Mouse (Mus musculus) embryonic facial prominence, embryonic 14.5 days (tissue): ENCODE measurements around the gene Rfx4. TPM values are rescaled to one million over a fixed set of nuclear protein-coding genes. Genes with fewer than 3 reads are reported as not detected.

Experiments used
- ATAC-seq: fragments of 200-750 bp; cut with Nextera tagmentation; 2 replicates; pipeline ENCODE4 v1.8.0; 2017; ENCODE audit warnings: low read depth, moderate number of reproducible peaks, moderate TSS enrichment
- DNase-seq: peaks from one replicate; pipeline ENCODE4 v3.0.0-alpha.2; 2015; ENCODE audit warnings: low spot score
- H3K27ac ChIP-seq: fragments of 300-500 bp; sonication (generic); replicated peaks from 2 replicates; pipeline ENCODE4 v1.5.1; 2014; ENCODE audit warnings: low read depth, mild to moderate bottlenecking, low read length, moderate library complexity
- H3K27me3 ChIP-seq: fragments of 300-500 bp; sonication (generic); replicated peaks from 2 replicates; pipeline ENCODE4 v1.6.1; 2014; ENCODE audit warnings: low read length; ENCODE audit not compliant: control insufficient read depth, insufficient read depth
- H3K36me3 ChIP-seq: fragments of 300-500 bp; sonication (generic); 2 replicates; pipeline ENCODE4 v1.6.1; 2014; ENCODE audit warnings: low read length, mixed read lengths; ENCODE audit not compliant: control insufficient read depth, insufficient read depth
- H3K4me1 ChIP-seq: fragments of 300-500 bp; sonication (generic); 2 replicates; pipeline ENCODE4 v1.6.1; 2014; ENCODE audit warnings: antibody characterized with exemption, low read length; ENCODE audit not compliant: control insufficient read depth, insufficient read depth
- H3K4me2 ChIP-seq: fragments of 300-500 bp; sonication (generic); 2 replicates; pipeline ENCODE4 v1.6.1; 2014; ENCODE audit warnings: low read depth, mild to moderate bottlenecking, low read length, moderate library complexity, mixed read lengths
- H3K4me3 ChIP-seq: fragments of 300-500 bp; sonication (generic); 2 replicates; pipeline ENCODE4 v1.5.1; 2014; ENCODE audit warnings: low read depth, mild to moderate bottlenecking, low read length
- H3K9ac ChIP-seq: fragments of 300-500 bp; sonication (generic); 2 replicates; pipeline ENCODE4 v1.6.1; 2014; ENCODE audit warnings: low read depth, mild to moderate bottlenecking, low read length, moderate library complexity, mixed read lengths
- H3K9me3 ChIP-seq: fragments of 300-500 bp; sonication (generic); 2 replicates; pipeline ENCODE4 v1.6.1; 2016; ENCODE audit warnings: low read length; ENCODE audit not compliant: control insufficient read depth
- WGBS: fragments of 180-500 bp; shearing (Covaris S2); extraction: QIAGEN DNeasy Blood & Tissue Kit; methylation state at CpG from one replicate; pipeline ENCODE4 v1.1.7; 2014; 5-methylcytosine and 5-hydroxymethylcytosine counted together
- polyA plus RNA-seq: library from polyadenylated mRNA; unstranded; fragments of >200 nt; fragmentation: Nextera tagmentation; extraction: Ambion mirVana; gene quantifications from 2 replicates; pipeline ENCODE4 v1.2.1, GENCODE M21; 2014

Gene Rfx4
- polyA plus RNA-seq, 1 experiment from 2014 or later = 0.15 TPM

GRCm38 (mm10) chr10:84926885-84927284 lies 171.0 kb downstream of the Rfx4 start:
- ATAC-seq = no peak
- Histone ChIP-seq H3K4me3 (no peak overlapping the region), H3K4me1 (no peaks in the 10 kb centered on the region), H3K9ac (no peak overlapping the region), H3K27ac (no peak overlapping the region), H3K4me2 (no peak overlapping the region), H3K36me3 (peaks cover 24% of the 10 kb centered on the region), H3K9me3 (no peaks in the 10 kb centered on the region), H3K27me3 (no peaks in the 10 kb centered on the region)
- no peak for DNase-seq
- WGBS = 94% methylated on average over 4 of the region's 4 CpGs

DNA sequence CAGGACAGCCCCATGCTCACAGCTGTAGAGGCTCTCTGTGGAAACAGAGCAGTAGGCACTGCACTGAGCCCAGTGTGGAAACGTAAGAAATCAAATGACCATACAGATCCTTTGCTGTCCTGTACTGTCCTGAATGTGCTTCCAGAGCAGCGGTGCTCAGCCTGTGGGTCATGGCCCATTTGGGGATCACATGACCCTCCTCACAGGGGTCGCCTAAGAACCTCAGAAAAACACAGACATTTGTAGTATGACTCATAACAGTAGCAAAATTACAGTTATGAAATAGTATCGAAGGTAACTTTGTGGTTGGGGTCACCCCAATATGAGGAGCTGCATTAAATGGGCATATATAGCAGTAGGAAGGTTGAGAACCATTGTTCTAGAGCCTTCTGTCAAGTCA lies 172.6 kb downstream of the Rfx4 start:
- no peak overlapping the region for H3K4me3 ChIP-seq
- ATAC-seq (no peak), DNase-seq (no peak)
- H3K4me1 ChIP-seq = peaks cover 4% of the 10 kb centered on the region; the same call in 1 of the 2 replicates
- H3K9ac ChIP-seq = no peak overlapping the region
- H3K9me3 ChIP-seq = no peaks in the 10 kb centered on the region
- WGBS = 88% methylated on average over 4 of the region's 4 CpGs
- no peaks in the 10 kb centered on the region for H3K27me3 ChIP-seq
- peaks cover 24% of the 10 kb centered on the region for H3K36me3 ChIP-seq
- no peak overlapping the region for H3K4me2 ChIP-seq
- H3K27ac ChIP-seq = no peak overlapping the region

DNA sequence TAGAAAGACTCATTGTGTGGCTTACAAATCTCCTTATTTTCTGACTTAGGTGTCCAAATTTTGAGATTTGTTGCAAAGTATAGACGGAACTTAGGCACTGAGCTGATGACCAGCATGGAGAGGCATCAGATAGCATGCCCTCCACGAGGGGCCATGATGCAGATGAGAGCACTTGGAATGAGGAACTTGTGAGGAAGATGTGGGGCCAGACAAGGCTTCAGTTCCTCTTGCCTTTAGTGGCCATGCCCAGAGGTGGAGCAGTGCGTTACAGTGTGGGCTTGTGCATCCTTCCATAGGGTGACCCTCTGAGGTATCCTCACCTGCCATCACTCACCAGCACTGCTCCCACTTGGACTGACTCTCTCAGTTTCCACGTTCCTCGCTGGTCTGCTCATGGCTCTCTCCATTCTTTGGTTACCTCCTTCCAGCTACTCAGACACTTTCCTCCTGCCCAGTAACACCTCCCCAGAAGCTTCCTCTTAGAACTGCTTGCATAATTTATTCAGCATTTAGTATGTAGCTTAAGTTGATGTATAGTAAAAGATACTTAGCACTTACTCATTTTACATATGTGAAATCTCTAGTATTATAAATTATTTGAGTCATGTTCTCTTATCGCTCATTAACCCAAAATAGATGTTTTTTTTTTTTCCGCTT lies 179.8 kb downstream of the Rfx4 start:
- Histone ChIP-seq H3K4me1 (peaks cover 11% of the 10 kb centered on the region), H3K9ac (no peak overlapping the region), H3K4me2 (no peak overlapping the region), H3K4me3 (no peak overlapping the region), H3K27ac (no peak overlapping the region), H3K27me3 (no peaks in the 10 kb centered on the region), H3K9me3 (no peaks in the 10 kb centered on the region), H3K36me3 (no peaks in the 10 kb centered on the region)
- DNase-seq = no peak
- ATAC-seq = no peak
- WGBS = 82% methylated on average over 7 of the region's 7 CpGs

DNA sequence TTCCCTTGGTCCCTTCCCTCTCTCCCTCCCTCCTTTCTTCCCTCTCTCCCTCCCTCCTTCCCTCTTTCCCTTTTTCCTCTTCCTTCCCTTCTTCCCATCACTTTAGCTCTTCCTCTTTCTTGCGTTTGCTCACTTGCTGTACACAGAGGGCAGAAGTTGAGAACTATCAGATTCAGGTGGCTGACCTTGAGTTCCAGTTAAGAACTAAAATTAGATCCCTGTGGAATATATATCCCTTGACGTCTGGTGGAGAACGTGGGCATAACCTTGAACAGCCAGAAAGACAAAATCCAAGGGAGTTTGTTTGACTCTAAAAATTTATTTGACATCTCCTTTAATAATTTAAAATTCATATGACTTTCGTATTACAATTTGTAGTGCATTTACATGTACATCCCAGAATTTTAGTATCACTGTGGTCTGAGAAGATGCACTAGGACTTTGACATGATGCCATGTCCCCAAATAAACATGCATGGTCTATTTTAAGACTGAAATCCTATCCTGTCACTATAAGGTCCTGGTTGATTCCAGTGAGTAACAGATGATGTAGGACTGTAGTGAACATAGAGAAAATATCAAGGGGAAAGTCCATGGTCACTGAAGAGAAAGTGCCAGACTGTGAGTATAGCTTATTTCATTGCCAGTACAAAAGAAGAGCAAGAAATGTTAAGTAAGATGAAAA lies 181.1 kb downstream of the Rfx4 start:
- H3K4me2 ChIP-seq = no peak overlapping the region
- no peak for ATAC-seq
- peaks cover 11% of the 10 kb centered on the region for H3K4me1 ChIP-seq
- H3K36me3 ChIP-seq = no peaks in the 10 kb centered on the region
- no peaks in the 10 kb centered on the region for H3K27me3 ChIP-seq
- WGBS = 58% methylated on average over 4 of the region's 4 CpGs
- H3K9me3 ChIP-seq = no peaks in the 10 kb centered on the region
- H3K9ac ChIP-seq = no peak overlapping the region
- DNase-seq = no peak
- H3K27ac ChIP-seq = no peak overlapping the region
- H3K4me3 ChIP-seq = no peak overlapping the region

GRCm38 (mm10) chr10:84938094-84938820 lies 182.4 kb downstream of the Rfx4 start:
- Histone ChIP-seq H3K36me3 (no peaks in the 10 kb centered on the region), H3K4me3 (no peak overlapping the region), H3K4me1 (peaks cover 7% of the 10 kb centered on the region), H3K27me3 (no peaks in the 10 kb centered on the region), H3K9ac (no peak overlapping the region), H3K9me3 (no peaks in the 10 kb centered on the region), H3K27ac (no peak overlapping the region), H3K4me2 (no peak overlapping the region)
- 79% methylated on average over 14 of the region's 14 CpGs for WGBS
- ATAC-seq (no peak), DNase-seq (no peak)

GRCm38 (mm10) chr10:84938886-84939285 lies 183.0 kb downstream of the Rfx4 start:
- Histone ChIP-seq H3K9me3 (no peaks in the 10 kb centered on the region), H3K27ac (no peak overlapping the region), H3K36me3 (no peaks in the 10 kb centered on the region), H3K4me3 (no peak overlapping the region), H3K9ac (0 out of 2 replicates have a peak overlapping the region, but pooled peaks have one; percentile 14), H3K27me3 (no peaks in the 10 kb centered on the region), H3K4me1 (peaks cover 7% of the 10 kb centered on the region), H3K4me2 (no peak overlapping the region)
- WGBS = 79% methylated on average over 5 of the region's 5 CpGs
- no peak for ATAC-seq
- no peak for DNase-seq

- ATAC-seq = no peak
- H3K27me3 ChIP-seq = no peaks in the 10 kb centered on the region
- 70% methylated on average over 1 of the region's 1 CpGs for WGBS
Observed at GRCm38 (mm10) chr10:84940356-84940755, 184.5 kb downstream of the Rfx4 start.

DNA sequence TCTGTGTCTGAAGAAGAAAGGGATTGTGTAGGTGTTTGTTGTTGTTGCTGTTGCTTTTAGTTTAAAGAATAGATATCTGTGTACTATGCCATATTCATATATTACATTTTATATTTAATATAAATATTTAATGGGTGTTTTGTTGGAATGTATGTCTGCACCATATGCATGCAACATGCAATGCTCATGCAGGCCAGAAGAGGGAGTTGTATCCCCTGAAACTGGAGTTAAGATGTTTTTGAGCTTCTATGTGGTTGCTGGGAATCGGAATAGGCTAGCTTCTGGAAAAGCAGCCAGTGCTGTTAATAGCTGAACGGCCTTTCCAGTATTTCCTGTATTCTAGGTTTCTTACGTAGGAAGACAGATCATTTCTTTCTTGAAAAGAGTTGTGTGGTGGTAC lies 189.8 kb downstream of the Rfx4 start:
- 91% methylated on average over 3 of the region's 3 CpGs for WGBS
- ATAC-seq (no peak), DNase-seq (no peak)

More at GRCm38 (mm10) chr10:84940356-84940755, 184.5 kb downstream of the Rfx4 start:
- Histone ChIP-seq H3K9ac (no peak overlapping the region), H3K4me3 (no peak overlapping the region), H3K27ac (no peak overlapping the region), H3K4me1 (peaks cover 7% of the 10 kb centered on the region), H3K36me3 (no peaks in the 10 kb centered on the region), H3K9me3 (no peaks in the 10 kb centered on the region), H3K4me2 (no peak overlapping the region)
- DNase-seq = no peak

More for the DNA sequence above, 189.8 kb downstream of the Rfx4 start:
- no peaks in the 10 kb centered on the region for H3K4me1 ChIP-seq
- no peak overlapping the region for H3K9ac ChIP-seq
- peaks cover 25% of the 10 kb centered on the region for H3K36me3 ChIP-seq
- H3K4me2 ChIP-seq = no peak overlapping the region
- H3K4me3 ChIP-seq = no peak overlapping the region
- no peaks in the 10 kb centered on the region for H3K9me3 ChIP-seq
- H3K27ac ChIP-seq = no peak overlapping the region
- no peaks in the 10 kb centered on the region for H3K27me3 ChIP-seq
